ENCODE assay signal across 8 mouse cellular contexts in genomic region chr4:140770433-140770832, GRCm38 (mm10). TPM values are rescaled to one million over a fixed set of nuclear protein-coding genes. Genes with fewer than 3 reads are reported as not detected.
DNase-seq lines count a peak whose midpoint lies in the region; ATAC-seq and TF ChIP-seq lines count a peak whose summit lies in the region.

No protein-coding gene starts in this region.

- DNase-seq in adrenal gland, postnatal 36 days = peak; percentile 58 to 79
- peak; percentile 69 for DNase-seq in gastrocnemius, postnatal 14 days
- no peak for DNase-seq in hindbrain, postnatal 0 days (ENCODE audit: low spot score)
- DNase-seq in cerebellum, postnatal 14 days = no peak
- DNase-seq in left cerebral cortex, adult 11 months (ENCODE audit: low spot score) = no peak

- H3K4me2 ChIP-seq in hindbrain, postnatal 0 days (ENCODE audit: low read depth, low read length) = peak overlapping the region; percentile 40
- H3K4me2 ChIP-seq in liver, embryonic 16.5 days (ENCODE audit: low read depth, low read length) = peak overlapping the region; percentile 51
- H3K4me2 ChIP-seq in neural tube, embryonic 13.5 days = peak overlapping the region; percentile 41

- no peaks in the 10 kb centered on the region for H3K9me3 ChIP-seq in E14TG2a.4 (ENCODE audit: low read length)
- no peaks in the 10 kb centered on the region for H3K9me3 ChIP-seq in hindbrain, postnatal 0 days (ENCODE audit: low read length)
- H3K9me3 ChIP-seq in liver, embryonic 16.5 days (replicated peaks; ENCODE audit: control insufficient read depth, low read length) = no peaks in the 10 kb centered on the region
- no peaks in the 10 kb centered on the region for H3K9me3 ChIP-seq in neural tube, embryonic 13.5 days

- no peak overlapping the region for H3K27ac ChIP-seq in hindbrain, postnatal 0 days
- peak overlapping the region; percentile 74 for H3K27ac ChIP-seq in liver, embryonic 16.5 days (ENCODE audit: low read length)
- no peak overlapping the region for H3K27ac ChIP-seq in neural tube, embryonic 13.5 days (replicated peaks)

- H3K9ac ChIP-seq in hindbrain, postnatal 0 days (replicated peaks; ENCODE audit: low read length) = no peak overlapping the region
- H3K9ac ChIP-seq in liver, embryonic 16.5 days (ENCODE audit: low read depth, low read length) = 0 out of 2 replicates have a peak overlapping the region, but pooled peaks have one; percentile 16
- H3K9ac ChIP-seq in neural tube, embryonic 13.5 days = 0 out of 2 replicates have a peak overlapping the region, but pooled peaks have one; percentile 27

- no peak for TF ChIP-seq CTCF in E14TG2a.4 (conservative IDR thresholded peaks at IDR 0.05; ENCODE audit: low read length)
- TF ChIP-seq CTCF in hindbrain, postnatal 0 days (IDR thresholded peaks at IDR 0.05; ENCODE audit: low read depth) = no peak

- no peaks in the 10 kb centered on the region for H3K36me3 ChIP-seq in E14TG2a.4 (ENCODE audit: insufficient read depth, low read length)
- no peaks in the 10 kb centered on the region for H3K36me3 ChIP-seq in hindbrain, postnatal 0 days (ENCODE audit: insufficient read depth, low read length)
- H3K36me3 ChIP-seq in liver, embryonic 16.5 days (ENCODE audit: control insufficient read depth, insufficient read depth) = no peaks in the 10 kb centered on the region
- no peaks in the 10 kb centered on the region for H3K36me3 ChIP-seq in neural tube, embryonic 13.5 days

- intact Hi-C loops in gastrocnemius, postnatal 14 days (cut with DNase I; ENCODE audit: low total_unique reads) = no loop called here

- ATAC-seq in hindbrain, postnatal 0 days = no peak
- ATAC-seq in liver, embryonic 16.5 days (ENCODE audit: low read depth) = peak; percentile 74
- no peak for ATAC-seq in neural tube, embryonic 13.5 days (ENCODE audit: low read depth)

- 0 out of 2 replicates have a peak overlapping the region, but pooled peaks have one; percentile 13 for H3K4me3 ChIP-seq in E14TG2a.4 (replicated peaks; ENCODE audit: low read length)
- no peak overlapping the region for H3K4me3 ChIP-seq in hindbrain, postnatal 0 days (ENCODE audit: low read length)
- peak overlapping the region; percentile 31 for H3K4me3 ChIP-seq in liver, embryonic 16.5 days (ENCODE audit: low read depth, low read length)
- H3K4me3 ChIP-seq in neural tube, embryonic 13.5 days = peak overlapping the region; percentile 16

- WGBS in hindbrain, postnatal 0 days = 10% methylated on average over 13 of the region's 13 CpGs
- WGBS in liver, embryonic 16.5 days (ENCODE audit: insufficient replicate concordance) = 6% methylated on average over 13 of the region's 13 CpGs
- 10% methylated on average over 13 of the region's 13 CpGs for WGBS in neural tube, embryonic 13.5 days

- peaks cover 6% of the 10 kb centered on the region; the same call in 1 of the 2 replicates for H3K27me3 ChIP-seq in E14TG2a.4 (ENCODE audit: insufficient read depth, low read length)
- no peaks in the 10 kb centered on the region for H3K27me3 ChIP-seq in hindbrain, postnatal 0 days (ENCODE audit: insufficient read depth, low read length)
- no peaks in the 10 kb centered on the region for H3K27me3 ChIP-seq in liver, embryonic 16.5 days (ENCODE audit: control insufficient read depth, insufficient read depth, low read depth, low read length)
- H3K27me3 ChIP-seq in neural tube, embryonic 13.5 days = no peaks in the 10 kb centered on the region

- H3K4me1 ChIP-seq in E14TG2a.4 (replicated peaks; ENCODE audit: low read depth, low read length) = peaks cover 67% of the 10 kb centered on the region
- H3K4me1 ChIP-seq in hindbrain, postnatal 0 days (ENCODE audit: insufficient read depth, low read length) = no peaks in the 10 kb centered on the region
- H3K4me1 ChIP-seq in liver, embryonic 16.5 days (ENCODE audit: control insufficient read depth, low read depth, low read length) = peaks cover 5% of the 10 kb centered on the region
- peaks cover 14% of the 10 kb centered on the region for H3K4me1 ChIP-seq in neural tube, embryonic 13.5 days (replicated peaks)

RNA-seq across cellular contexts. Expression of gene Padi4, which starts 3.6 kb away (rescaled TPM):
- total RNA-seq in adrenal gland, postnatal 36 days (2021) = under 1 TPM; 0.23 to 0.63 TPM
- under 1 TPM; 0.13 to 0.14 TPM for total RNA-seq in gastrocnemius, postnatal 14 days (2021)
- not detected in 2 replicates for total RNA-seq in hindbrain, postnatal 0 days (2014; rRNA removed)
- polyA plus RNA-seq in hindbrain, postnatal 0 days (2015; fragmentation: Nextera tagmentation; extraction: Ambion mirVana) = not detected in 2 replicates
- 3.1 and 4.2 TPM in 2 replicates for polyA plus RNA-seq in liver, embryonic 16.5 days (2015; fragmentation: Nextera tagmentation; extraction: Ambion mirVana)
- polyA plus RNA-seq in neural tube, embryonic 13.5 days (2015; fragmentation: Nextera tagmentation; extraction: Ambion mirVana) = 0.08 and 0.12 TPM in 2 replicates

RNA-seq across cellular contexts. Expression of gene Padi6, which starts 28.0 kb away (rescaled TPM):
- total RNA-seq in adrenal gland, postnatal 36 days (2021) = not detected
- total RNA-seq in gastrocnemius, postnatal 14 days (2021) = not detected
- total RNA-seq in hindbrain, postnatal 0 days (2014; rRNA removed) = 0.18 and 0.58 TPM in 2 replicates
- polyA plus RNA-seq in hindbrain, postnatal 0 days (2015; fragmentation: Nextera tagmentation; extraction: Ambion mirVana) = 0.11 and 0.16 TPM in 2 replicates
- polyA plus RNA-seq in liver, embryonic 16.5 days (2015; fragmentation: Nextera tagmentation; extraction: Ambion mirVana) = not detected in 2 replicates
- not detected in 2 replicates for polyA plus RNA-seq in neural tube, embryonic 13.5 days (2015; fragmentation: Nextera tagmentation; extraction: Ambion mirVana)

RNA-seq across cellular contexts. Expression of gene Padi3, which starts 40.0 kb away (rescaled TPM):
- not detected for total RNA-seq in adrenal gland, postnatal 36 days (2021)
- total RNA-seq in gastrocnemius, postnatal 14 days (2021) = 1 to 10 TPM; 1.3 to 1.9 TPM
- not detected in 2 replicates for total RNA-seq in hindbrain, postnatal 0 days (2014; rRNA removed)
- polyA plus RNA-seq in hindbrain, postnatal 0 days (2015; fragmentation: Nextera tagmentation; extraction: Ambion mirVana) = 0.05 TPM in 2 replicates
- polyA plus RNA-seq in liver, embryonic 16.5 days (2015; fragmentation: Nextera tagmentation; extraction: Ambion mirVana) = 0.09 and 0.11 TPM in 2 replicates
- not detected in 2 replicates for polyA plus RNA-seq in neural tube, embryonic 13.5 days (2015; fragmentation: Nextera tagmentation; extraction: Ambion mirVana)

Comparison
In these comparisons a context has a peak if more than half of its experiments do, and no peak if none do; other contexts are left out.
1. DNase-seq: peak in adrenal gland, postnatal 36 days (2 of 2) and gastrocnemius, postnatal 14 days (single experiment); none in hindbrain, postnatal 0 days (single experiment), cerebellum, postnatal 14 days (0 of 2) and left cerebral cortex, adult 11 months (single experiment).
2. Peak in every context shown above with its lines, with median percentiles within 50 percentile points of each other: H3K4me2 ChIP-seq.